Mouse (Mus musculus): ENCODE measurements around the gene Ptprs. TPM values are rescaled to one million over a fixed set of nuclear protein-coding genes. Genes with fewer than 3 reads are reported as not detected.

Ptprs gene
- total and polyA plus RNA-seq, 3 experiments, result 51.6 to 324 (median 80.9) TPM

GRCm38 (mm10) chr17:56427857-56428256 lies 48.4 kb downstream of the Ptprs start:
- H3K27me3 ChIP-seq (ENCODE audit: control insufficient read depth in 1 of 2, insufficient read depth in 2 of 2, low read length in 2 of 2), result no peaks in the 10 kb centered on the region
- no peaks in the 10 kb centered on the region for H3K9me3 ChIP-seq (replicated peaks; ENCODE audit: insufficient read depth, low read length)
- DNase-seq (ENCODE audit: low read depth, low spot score), result no peak
- H3K4me1 ChIP-seq (ENCODE audit: control insufficient read depth in 1 of 2, insufficient read depth in 2 of 2, low read length in 2 of 2), result no peaks in the 10 kb centered on the region
- H3K4me3 ChIP-seq (ENCODE audit: control insufficient read depth in 1 of 2, insufficient read depth in 1 of 2, low read depth in 2 of 2, low read length in 2 of 2), result no peak overlapping the region
- H3K27ac ChIP-seq (ENCODE audit: control insufficient read depth, low read depth, low read length), result no peak overlapping the region
- no peaks in the 10 kb centered on the region; a peak in 2 of 4 replicates for H3K36me3 ChIP-seq (ENCODE audit: control insufficient read depth in 1 of 2, insufficient read depth in 2 of 2, low read length in 2 of 2)
- no peaks in the 10 kb centered on the region for H3K79me2 ChIP-seq (ENCODE audit: control insufficient read depth, insufficient read depth, low read length, poor library complexity)
- TF ChIP-seq RCOR1 (IDR thresholded peaks at IDR 0.05; ENCODE audit: low read depth, low read length), result no peak
- TF ChIP-seq ELF1 (IDR thresholded peaks at IDR 0.05; ENCODE audit: low read depth, low read length), result no peak
- no peak for TF ChIP-seq ZMIZ1 (IDR thresholded peaks at IDR 0.05; ENCODE audit: low read depth, low read length)
- no peak for TF ChIP-seq ETS1 (IDR thresholded peaks at IDR 0.05; ENCODE audit: low read depth, low read length)
- TF ChIP-seq EP300 (IDR thresholded peaks at IDR 0.05; ENCODE audit: low read depth in 1 of 2, low read length in 2 of 2), result no peak
- no peak for TF ChIP-seq MYC (IDR thresholded peaks at IDR 0.05; ENCODE audit: low read depth, low read length)
- no peak for TF ChIP-seq TAL1 (IDR thresholded peaks at IDR 0.05; ENCODE audit: low read length)
- no peak for TF ChIP-seq ZKSCAN1 (IDR thresholded peaks at IDR 0.05; ENCODE audit: low read depth, low read length)
- no peak for TF ChIP-seq MAZ (IDR thresholded peaks at IDR 0.05; ENCODE audit: low read depth, low read length)
- TF ChIP-seq MAFK (IDR thresholded peaks at IDR 0.05; ENCODE audit: borderline replicate concordance, low read depth, low read length), result no peak
- TF ChIP-seq GATA1 (IDR thresholded peaks at IDR 0.05; ENCODE audit: low read depth, low read length), result no peak
- TF ChIP-seq MAX (IDR thresholded peaks at IDR 0.05; ENCODE audit: low read length), result no peak
- no peak for TF ChIP-seq TCF12 (IDR thresholded peaks at IDR 0.05; ENCODE audit: low read depth, low read length)
- TF ChIP-seq USF2 (IDR thresholded peaks at IDR 0.05; ENCODE audit: borderline replicate concordance in 1 of 2, insufficient read depth in 1 of 2, low read depth in 1 of 2, low read length in 2 of 2), result no peak
- TF ChIP-seq SIN3A (IDR thresholded peaks at IDR 0.05; ENCODE audit: low read length), result no peak
- TF ChIP-seq CHD2 (IDR thresholded peaks at IDR 0.05; ENCODE audit: low read length), result no peak
- TF ChIP-seq ZC3H11A (IDR thresholded peaks at IDR 0.05; ENCODE audit: low read depth, low read length), result no peak
- H3K9ac ChIP-seq (ENCODE audit: control insufficient read depth, low read depth, low read length, poor library complexity, severe bottlenecking), result no peak overlapping the region

- no peak for DNase-seq (ENCODE audit: low read depth, low spot score)
- no peaks in the 10 kb centered on the region; a peak in 2 of 4 replicates for H3K36me3 ChIP-seq (ENCODE audit: control insufficient read depth in 1 of 2, insufficient read depth in 2 of 2, low read length in 2 of 2)
- no peak overlapping the region for H3K9ac ChIP-seq (ENCODE audit: control insufficient read depth, low read depth, low read length, poor library complexity, severe bottlenecking)
- no peak for TF ChIP-seq ETS1 (IDR thresholded peaks at IDR 0.05; ENCODE audit: low read depth, low read length)
- no peak for TF ChIP-seq TAL1 (IDR thresholded peaks at IDR 0.05; ENCODE audit: low read length)
- no peak for TF ChIP-seq BHLHE40 (IDR thresholded peaks at IDR 0.05; ENCODE audit: borderline replicate concordance, low read depth, low read length)
- no peak for TF ChIP-seq UBTF (IDR thresholded peaks at IDR 0.05; ENCODE audit: borderline replicate concordance, insufficient read depth, low read depth, low read length)
- no peak for TF ChIP-seq ELF1 (IDR thresholded peaks at IDR 0.05; ENCODE audit: low read depth, low read length)
- H3K9me3 ChIP-seq (replicated peaks; ENCODE audit: insufficient read depth, low read length), result no peaks in the 10 kb centered on the region
- H3K79me2 ChIP-seq (ENCODE audit: control insufficient read depth, insufficient read depth, low read length, poor library complexity), result no peaks in the 10 kb centered on the region
- no peaks in the 10 kb centered on the region for H3K27me3 ChIP-seq (ENCODE audit: control insufficient read depth in 1 of 2, insufficient read depth in 2 of 2, low read length in 2 of 2)
- no peaks in the 10 kb centered on the region for H3K4me1 ChIP-seq (ENCODE audit: control insufficient read depth in 1 of 2, insufficient read depth in 2 of 2, low read length in 2 of 2)
- H3K27ac ChIP-seq (ENCODE audit: control insufficient read depth, low read depth, low read length), result no peak overlapping the region
- H3K4me3 ChIP-seq (ENCODE audit: control insufficient read depth in 1 of 2, insufficient read depth in 1 of 2, low read depth in 2 of 2, low read length in 2 of 2), result no peak overlapping the region
These were observed 50.3 kb downstream of the Ptprs start for GRCm38 (mm10) chr17:56425941-56426340.
